Mouse (Mus musculus) heart, embryonic 16.5 days (tissue): ENCODE results near the gene Uchl1. TPM values are rescaled to one million over a fixed set of nuclear protein-coding genes. Genes with fewer than 3 reads are reported as not detected.

ENCODE experiments used
- ATAC-seq: fragments of 200-750 bp; cut with Nextera tagmentation; replicated peaks from 2 replicates; pipeline ENCODE4 v1.8.0; 2017; ENCODE audit warnings: moderate number of reproducible peaks; ENCODE audit not compliant: insufficient read depth, low FRiP score; ENCODE audit errors: extremely low read depth
- H3K27ac ChIP-seq: fragments of 300-500 bp; sonication (generic); 2 replicates; pipeline ENCODE4 v1.5.1; 2014; ENCODE audit warnings: mild to moderate bottlenecking, low read length, control low read depth, moderate library complexity
- H3K27me3 ChIP-seq: fragments of 300-500 bp; sonication (generic); 2 replicates; pipeline ENCODE4 v1.6.1; 2014; ENCODE audit warnings: low read length, mixed read lengths; ENCODE audit not compliant: control insufficient read depth, insufficient read depth
- H3K36me3 ChIP-seq: fragments of 300-500 bp; sonication (generic); 2 replicates; pipeline ENCODE4 v1.6.1; 2014; ENCODE audit not compliant: control insufficient read depth, insufficient read depth
- H3K4me1 ChIP-seq: fragments of 300-500 bp; sonication (generic); 2 replicates; pipeline ENCODE4 v1.6.1; 2014; ENCODE audit warnings: low read length, mixed read lengths; ENCODE audit not compliant: control insufficient read depth, insufficient read depth
- H3K4me2 ChIP-seq: fragments of 300-500 bp; sonication (generic); 2 replicates; pipeline ENCODE4 v1.6.1; 2014; ENCODE audit warnings: low read depth, mild to moderate bottlenecking, control low read depth, low read length
- H3K4me3 ChIP-seq: fragments of 300-500 bp; sonication (generic); 2 replicates; pipeline ENCODE4 v1.5.1; 2014; ENCODE audit warnings: mild to moderate bottlenecking, control low read depth, low read length
- H3K9ac ChIP-seq: fragments of 300-500 bp; sonication (generic); 2 replicates; pipeline ENCODE4 v1.6.1; 2014; ENCODE audit warnings: low read length, control low read depth
- H3K9me3 ChIP-seq: fragments of 300-500 bp; sonication (generic); replicated peaks from 2 replicates; pipeline ENCODE4 v1.6.1; 2016; ENCODE audit warnings: low read length; ENCODE audit not compliant: control insufficient read depth
- WGBS: fragments of 180-500 bp; shearing (Covaris S2); extraction: QIAGEN DNeasy Blood & Tissue Kit; methylation state at CpG from one replicate; pipeline ENCODE4 v1.1.7; 2014; 5-methylcytosine and 5-hydroxymethylcytosine counted together
- polyA plus RNA-seq: library from polyadenylated mRNA; unstranded; fragments of >200 nt; fragmentation: Nextera tagmentation; extraction: Ambion mirVana; gene quantifications from 2 replicates; pipeline ENCODE4 v1.2.1, GENCODE M21; 2015

Uchl1 gene
- polyA plus RNA-seq, 1 experiment from 2014 or later = 76.8 TPM

- no peak overlapping the region for H3K27ac ChIP-seq
- no peak overlapping the region for H3K4me2 ChIP-seq
- no peak overlapping the region for H3K4me3 ChIP-seq
- peaks cover 6% of the 10 kb centered on the region for H3K27me3 ChIP-seq
- no peaks in the 10 kb centered on the region for H3K9me3 ChIP-seq
- 87% methylated on average over 1 of the region's 1 CpGs for WGBS
- no peaks in the 10 kb centered on the region for H3K36me3 ChIP-seq
- no peak for ATAC-seq
- no peaks in the 10 kb centered on the region for H3K4me1 ChIP-seq
- no peak overlapping the region for H3K9ac ChIP-seq
These were observed 57.7 kb downstream of the Uchl1 start for GRCm38 (mm10) chr5:66733556-66733955.

Other genes starting within 250 kb of the Uchl1 start
- gene Apbb2, start 57.3 kb upstream of the Uchl1 start, polyA plus RNA-seq = 33.7 and 34.0 TPM in 2 replicates
- gene Limch1, start 69.7 kb downstream of the Uchl1 start, polyA plus RNA-seq = 22.2 and 31.3 TPM in 2 replicates